Mouse (Mus musculus) liver, embryonic 15.5 days (tissue): ENCODE results near the gene Gm17617. TPM values are rescaled to one million over a fixed set of nuclear protein-coding genes. Genes with fewer than 3 reads are reported as not detected.

Experiments
- ATAC-seq: fragments of 200-750 bp; cut with Nextera tagmentation; 2 replicates; pipeline ENCODE4 v1.8.0; 2017; ENCODE audit warnings: moderate number of reproducible peaks, mild to moderate bottlenecking, moderate library complexity; ENCODE audit not compliant: insufficient read depth
- H3K27ac ChIP-seq: fragments of 300-500 bp; sonication (generic); replicated peaks from 2 replicates; pipeline ENCODE4 v1.5.1; 2015; ENCODE audit warnings: mild to moderate bottlenecking, inconsistent platforms
- H3K27me3 ChIP-seq: fragments of 300-500 bp; sonication (generic); 2 replicates; pipeline ENCODE4 v1.6.1; 2015; ENCODE audit warnings: mild to moderate bottlenecking, inconsistent platforms
- H3K36me3 ChIP-seq: fragments of 300-500 bp; sonication (generic); replicated peaks from 2 replicates; pipeline ENCODE4 v1.6.1; 2015; ENCODE audit warnings: moderate library complexity, mild to moderate bottlenecking, inconsistent platforms
- H3K4me1 ChIP-seq: fragments of 300-500 bp; sonication (generic); replicated peaks from 2 replicates; pipeline ENCODE4 v1.6.1; 2015; ENCODE audit warnings: inconsistent platforms
- H3K4me2 ChIP-seq: fragments of 300-500 bp; sonication (generic); 2 replicates; pipeline ENCODE4 v1.6.1; 2015; ENCODE audit warnings: moderate library complexity, mild to moderate bottlenecking, inconsistent platforms
- H3K4me3 ChIP-seq: fragments of 300-500 bp; sonication (generic); replicated peaks from 2 replicates; pipeline ENCODE4 v1.5.1; 2015; ENCODE audit warnings: mild to moderate bottlenecking, inconsistent platforms
- H3K9ac ChIP-seq: fragments of 300-500 bp; sonication (generic); 2 replicates; pipeline ENCODE4 v1.6.1; 2015; ENCODE audit warnings: moderate library complexity, mild to moderate bottlenecking, inconsistent platforms
- H3K9me3 ChIP-seq: fragments of 300-500 bp; sonication (generic); replicated peaks from 2 replicates; pipeline ENCODE4 v1.6.1; 2016; ENCODE audit warnings: inconsistent platforms
- WGBS: fragments of 180-500 bp; shearing (Covaris S2); methylation state at CpG from one replicate; pipeline ENCODE4 v1.1.7; 2015; ENCODE audit warnings: mixed read lengths; ENCODE audit not compliant: insufficient replicate concordance; 5-methylcytosine and 5-hydroxymethylcytosine counted together
- polyA plus RNA-seq: library from polyadenylated mRNA; unstranded; fragments of >200 nt; fragmentation: Nextera tagmentation; extraction: Ambion mirVana; gene quantifications from 2 replicates; pipeline ENCODE4 v1.2.1, GENCODE M21; 2015

The Gm17617 gene
- polyA plus RNA-seq, result not detected in 2 replicates

DNA sequence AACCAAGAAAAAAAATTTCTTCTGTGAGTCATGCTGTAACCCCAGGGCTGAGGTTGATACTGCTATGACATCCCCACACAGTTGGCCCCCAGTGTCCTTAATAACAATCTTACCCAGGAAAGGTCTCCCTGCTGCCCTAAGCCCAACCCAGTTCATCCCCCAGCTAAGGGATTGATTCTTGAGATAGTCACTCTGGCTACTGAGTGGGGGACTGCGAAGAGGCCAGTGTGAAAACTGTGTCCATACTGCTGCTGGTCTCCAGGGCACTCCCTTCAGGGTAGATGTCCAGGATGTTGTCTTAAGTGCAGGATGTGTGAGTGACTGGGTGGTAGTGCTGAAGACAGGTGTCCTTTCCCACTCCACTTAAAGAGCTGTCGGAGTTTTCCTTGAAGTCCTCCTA, at the start of gene Gm17617:
Gm17617 (minus strand) TSS at position 101 of the 400 bp plus-strand sequence.
- Histone ChIP-seq H3K9ac (no peak within 1 kb of the TSS), H3K9me3 (no peaks in the 10 kb centered on the region), H3K4me3 (no peak within 1 kb of the TSS), H3K27me3 (no peaks in the 10 kb centered on the region), H3K27ac (no peak within 1 kb of the TSS), H3K36me3 (peaks cover 44% of the 10 kb centered on the region), H3K4me1 (peaks cover 4% of the 10 kb centered on the region; the same call in 1 of the 2 replicates), H3K4me2 (no peak within 1 kb of the TSS)
- WGBS, result 86% methylated on average over 2 of the region's 2 CpGs
- ATAC-seq, result no peak

DNA sequence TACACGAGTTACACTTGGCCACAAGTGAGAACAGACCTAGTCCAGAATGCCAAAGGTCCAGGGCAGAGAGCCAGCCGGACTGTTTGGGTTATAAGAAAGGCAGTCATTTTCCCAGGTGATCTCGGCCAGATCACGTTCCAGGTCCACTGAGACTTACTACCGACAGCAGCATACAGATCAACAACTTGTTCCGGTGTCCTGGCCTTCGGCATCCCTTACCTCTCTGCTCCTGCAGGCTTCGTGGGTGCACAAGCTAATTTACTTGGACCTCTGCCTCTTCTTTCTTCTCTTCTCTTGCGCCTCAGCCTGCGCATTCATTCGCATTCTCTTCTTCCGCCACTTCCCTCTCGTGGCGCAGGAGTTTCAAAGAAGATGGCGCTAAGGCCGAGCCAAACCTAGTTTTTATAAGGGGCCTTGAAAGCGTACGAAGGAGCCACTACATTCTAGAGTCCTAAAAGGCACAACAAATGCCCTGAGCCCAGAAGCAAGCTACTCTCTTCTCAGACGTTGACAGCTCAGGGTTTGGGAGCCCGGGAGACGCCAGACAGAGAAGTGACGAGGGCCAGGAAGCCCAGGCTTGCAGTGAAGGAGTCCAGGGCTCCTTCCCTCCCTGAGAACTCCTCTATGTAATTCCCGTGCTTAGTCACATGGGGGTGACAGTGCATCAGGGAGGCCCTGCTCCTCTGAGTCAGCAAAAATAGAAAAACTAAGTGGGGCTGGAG, 49.0 kb upstream of the Gm17617 start:
- Histone ChIP-seq H3K4me3 (peak overlapping the region; percentile 54), H3K27ac (peak overlapping the region; percentile 83), H3K36me3 (no peaks in the 10 kb centered on the region), H3K4me1 (peaks cover 24% of the 10 kb centered on the region), H3K9ac (peak overlapping the region; percentile 59), H3K9me3 (no peaks in the 10 kb centered on the region), H3K4me2 (peak overlapping the region; percentile 68), H3K27me3 (no peaks in the 10 kb centered on the region)
- ATAC-seq, result peak; percentile 86
- 7% methylated on average over 23 of the region's 23 CpGs for WGBS

DNA sequence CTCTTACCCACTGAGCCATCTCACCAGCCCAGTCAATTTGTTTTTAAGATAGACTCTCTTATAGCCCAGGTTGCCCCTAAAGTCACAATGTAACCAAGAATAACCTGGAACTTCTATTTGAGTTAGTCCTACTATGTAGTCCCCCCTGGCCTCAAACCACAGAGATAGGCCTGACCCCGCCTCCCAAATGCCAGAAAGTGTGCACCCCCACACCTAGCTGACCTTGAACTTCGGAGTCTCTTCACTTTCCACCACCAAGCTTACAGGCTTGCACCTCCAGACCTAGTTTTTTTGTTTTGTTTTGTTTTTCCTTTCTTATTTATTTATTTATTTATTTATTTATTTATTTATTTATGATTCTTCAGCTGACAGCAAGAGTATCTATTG, 48.4 kb upstream of the Gm17617 start:
- H3K4me2 ChIP-seq, result peak overlapping the region; percentile 68
- no peaks in the 10 kb centered on the region for H3K36me3 ChIP-seq
- H3K4me3 ChIP-seq, result peak overlapping the region; percentile 54
- peaks cover 24% of the 10 kb centered on the region for H3K4me1 ChIP-seq
- WGBS, result 39% methylated on average over 2 of the region's 2 CpGs
- peak overlapping the region; percentile 83 for H3K27ac ChIP-seq
- no peak for ATAC-seq
- no peaks in the 10 kb centered on the region for H3K27me3 ChIP-seq
- no peak overlapping the region for H3K9ac ChIP-seq
- H3K9me3 ChIP-seq, result no peaks in the 10 kb centered on the region

GRCm38 (mm10) chr13:55179591-55179990, 46.2 kb upstream of the Gm17617 start:
- Histone ChIP-seq H3K4me2 (no peak overlapping the region), H3K27ac (no peak overlapping the region), H3K9ac (no peak overlapping the region), H3K4me1 (peaks cover 24% of the 10 kb centered on the region), H3K36me3 (no peaks in the 10 kb centered on the region), H3K9me3 (no peaks in the 10 kb centered on the region), H3K4me3 (no peak overlapping the region), H3K27me3 (no peaks in the 10 kb centered on the region)
- WGBS, result 68% methylated on average over 3 of the region's 3 CpGs
- no peak for ATAC-seq

- H3K27me3 ChIP-seq, result no peaks in the 10 kb centered on the region
- WGBS, result 41% methylated on average over 2 of the region's 2 CpGs
- H3K4me1 ChIP-seq, result peaks cover 23% of the 10 kb centered on the region
- H3K4me3 ChIP-seq, result no peak overlapping the region
- H3K27ac ChIP-seq, result no peak overlapping the region
- no peaks in the 10 kb centered on the region for H3K36me3 ChIP-seq
- H3K9ac ChIP-seq, result no peak overlapping the region
- H3K9me3 ChIP-seq, result no peaks in the 10 kb centered on the region
- H3K4me2 ChIP-seq, result no peak overlapping the region
- no peak for ATAC-seq
These were observed 45.2 kb upstream of the Gm17617 start for GRCm38 (mm10) chr13:55178556-55178955.

- no peak overlapping the region for H3K27ac ChIP-seq
- no peaks in the 10 kb centered on the region for H3K27me3 ChIP-seq
- no peaks in the 10 kb centered on the region for H3K9me3 ChIP-seq
- no peak for ATAC-seq
- H3K4me1 ChIP-seq, result peaks cover 19% of the 10 kb centered on the region
- H3K4me3 ChIP-seq, result no peak overlapping the region
- no peaks in the 10 kb centered on the region for H3K36me3 ChIP-seq
- no peak overlapping the region for H3K9ac ChIP-seq
- H3K4me2 ChIP-seq, result no peak overlapping the region
- 60% methylated on average over 4 of the region's 4 CpGs for WGBS
These were observed 44.7 kb upstream of the Gm17617 start for GRCm38 (mm10) chr13:55177903-55178496.

DNA sequence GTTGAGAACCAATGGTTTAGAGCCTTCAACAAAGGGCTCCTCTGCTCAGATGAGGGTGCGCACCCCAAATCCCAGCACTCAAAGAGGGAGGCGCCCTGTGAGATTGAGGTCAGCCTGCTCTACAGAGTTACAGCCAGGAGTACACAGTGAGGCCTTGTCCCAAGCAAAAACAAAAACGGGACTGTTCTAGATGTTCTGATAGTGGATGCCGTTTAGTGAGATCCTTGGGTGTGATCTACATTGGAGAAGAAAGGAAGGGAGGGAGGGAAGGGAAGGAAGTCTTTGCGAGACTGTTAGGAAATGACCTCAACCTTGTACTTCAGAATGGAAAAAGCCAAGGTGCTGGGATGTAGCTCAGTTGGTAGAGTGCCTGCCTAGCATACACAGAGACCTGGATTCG, 42.9 kb upstream of the Gm17617 start:
- H3K9ac ChIP-seq, result no peak overlapping the region
- peaks cover 5% of the 10 kb centered on the region; the same call in 1 of the 2 replicates for H3K27me3 ChIP-seq
- H3K27ac ChIP-seq, result no peak overlapping the region
- no peak for ATAC-seq
- H3K4me3 ChIP-seq, result no peak overlapping the region
- H3K9me3 ChIP-seq, result no peaks in the 10 kb centered on the region
- no peaks in the 10 kb centered on the region for H3K36me3 ChIP-seq
- 52% methylated on average over 6 of the region's 6 CpGs for WGBS
- H3K4me1 ChIP-seq, result peaks cover 14% of the 10 kb centered on the region
- no peak overlapping the region for H3K4me2 ChIP-seq

DNA sequence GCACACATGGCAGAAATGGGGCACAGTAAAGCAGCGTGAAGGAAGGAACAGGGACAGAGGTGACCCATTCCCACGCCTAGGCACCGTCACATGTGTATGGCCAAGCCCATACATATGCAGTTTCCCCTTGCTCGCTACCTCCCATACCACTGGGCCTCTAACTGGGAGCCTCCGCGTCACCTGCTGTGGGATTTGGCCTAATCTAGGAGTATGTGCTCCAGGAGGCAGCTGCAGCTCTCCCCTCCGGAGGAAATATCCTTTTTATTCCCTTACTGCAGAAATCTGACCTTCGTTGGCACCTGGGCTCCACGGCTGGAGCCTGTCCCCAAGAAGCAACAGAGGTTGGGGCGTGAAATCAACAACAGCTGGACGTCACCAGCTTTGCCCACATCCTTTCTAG, 41.0 kb upstream of the Gm17617 start:
- Histone ChIP-seq H3K9ac (no peak overlapping the region), H3K27me3 (peaks cover 6% of the 10 kb centered on the region; the same call in 1 of the 2 replicates), H3K9me3 (no peaks in the 10 kb centered on the region), H3K4me2 (no peak overlapping the region), H3K36me3 (no peaks in the 10 kb centered on the region), H3K4me1 (peaks cover 9% of the 10 kb centered on the region), H3K4me3 (no peak overlapping the region), H3K27ac (no peak overlapping the region)
- ATAC-seq, result no peak
- 67% methylated on average over 11 of the region's 11 CpGs for WGBS

DNA sequence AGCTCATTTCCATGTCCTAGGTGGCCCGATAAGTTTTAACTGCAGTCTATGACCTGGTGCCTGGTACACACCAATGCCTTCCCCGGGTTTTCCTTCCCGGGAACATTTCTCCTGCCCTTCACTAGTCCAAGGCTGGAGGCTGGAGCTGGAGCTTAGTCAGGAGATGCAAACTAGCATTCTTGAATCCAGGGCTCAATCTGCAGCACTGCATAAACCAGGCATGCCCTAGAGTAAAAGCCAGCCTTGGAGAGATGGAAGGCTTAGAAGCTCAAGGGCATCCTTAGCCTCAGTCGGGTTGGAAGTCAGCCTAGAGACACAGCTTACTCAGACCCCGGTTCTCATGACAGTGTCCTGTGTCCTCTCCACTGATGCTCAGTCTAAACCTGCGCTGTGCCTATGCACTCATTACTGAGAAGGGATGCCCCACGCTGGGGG, 39.0 kb upstream of the Gm17617 start:
- peak overlapping the region; percentile 39 for H3K4me2 ChIP-seq
- no peaks in the 10 kb centered on the region for H3K9me3 ChIP-seq
- H3K9ac ChIP-seq, result no peak overlapping the region
- no peak overlapping the region for H3K27ac ChIP-seq
- H3K4me3 ChIP-seq, result no peak overlapping the region
- ATAC-seq, result no peak
- H3K4me1 ChIP-seq, result peaks cover 9% of the 10 kb centered on the region; the same call in 1 of the 2 replicates
- 40% methylated on average over 7 of the region's 7 CpGs for WGBS
- H3K36me3 ChIP-seq, result no peaks in the 10 kb centered on the region
- H3K27me3 ChIP-seq, result peaks cover 6% of the 10 kb centered on the region; the same call in 1 of the 2 replicates

GRCm38 (mm10) chr13:55171517-55172335, 38.4 kb upstream of the Gm17617 start:
- Histone ChIP-seq H3K9ac (no peak overlapping the region), H3K4me2 (peak overlapping the region; percentile 39), H3K36me3 (no peaks in the 10 kb centered on the region), H3K4me3 (no peak overlapping the region), H3K4me1 (peaks cover 9% of the 10 kb centered on the region; the same call in 1 of the 2 replicates), H3K27me3 (peaks cover 6% of the 10 kb centered on the region; the same call in 1 of the 2 replicates), H3K9me3 (no peaks in the 10 kb centered on the region), H3K27ac (no peak overlapping the region)
- WGBS, result 27% methylated on average over 26 of the region's 26 CpGs
- no peak for ATAC-seq

- Histone ChIP-seq H3K4me3 (no peak overlapping the region), H3K27me3 (peaks cover 6% of the 10 kb centered on the region; the same call in 1 of the 2 replicates), H3K27ac (no peak overlapping the region), H3K9ac (no peak overlapping the region), H3K36me3 (no peaks in the 10 kb centered on the region), H3K4me2 (no peak overlapping the region), H3K4me1 (peaks cover 9% of the 10 kb centered on the region; the same call in 1 of the 2 replicates), H3K9me3 (no peaks in the 10 kb centered on the region)
- ATAC-seq, result no peak
- WGBS, result 74% methylated on average over 13 of the region's 13 CpGs
These were observed 35.6 kb upstream of the Gm17617 start for GRCm38 (mm10) chr13:55168958-55169369.
